Mouse (Mus musculus): ENCODE data around the gene Cel.

Cel gene

DNA sequence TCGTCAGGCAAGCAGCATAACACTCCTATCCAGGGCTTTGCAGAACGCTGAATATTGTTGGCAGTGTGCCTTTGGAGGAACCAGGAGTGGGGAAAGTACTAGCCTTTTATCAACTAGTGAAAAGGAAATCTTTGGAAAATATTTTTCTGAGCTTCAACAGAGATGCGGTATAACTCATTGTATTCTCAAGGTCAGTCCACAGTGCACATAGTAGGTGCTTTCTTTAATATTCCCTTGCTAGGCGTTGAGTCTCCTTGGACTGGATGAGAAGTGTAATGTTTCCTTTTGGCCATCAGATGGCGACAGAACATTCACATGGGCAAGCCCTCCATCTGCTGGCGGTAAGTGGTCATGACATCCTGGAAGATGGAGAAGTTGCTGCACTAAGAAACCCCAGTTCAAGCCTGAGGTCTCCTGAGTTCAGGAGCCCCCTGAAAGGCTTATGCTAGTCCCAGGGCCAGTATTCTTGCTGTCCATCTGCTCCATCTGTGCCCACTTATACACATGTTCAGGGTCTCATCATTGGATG lies 21.9 kb upstream of the Cel start:
- peak; percentile 82 for DNase-seq (ENCODE audit: low read depth, low spot score)

DNA sequence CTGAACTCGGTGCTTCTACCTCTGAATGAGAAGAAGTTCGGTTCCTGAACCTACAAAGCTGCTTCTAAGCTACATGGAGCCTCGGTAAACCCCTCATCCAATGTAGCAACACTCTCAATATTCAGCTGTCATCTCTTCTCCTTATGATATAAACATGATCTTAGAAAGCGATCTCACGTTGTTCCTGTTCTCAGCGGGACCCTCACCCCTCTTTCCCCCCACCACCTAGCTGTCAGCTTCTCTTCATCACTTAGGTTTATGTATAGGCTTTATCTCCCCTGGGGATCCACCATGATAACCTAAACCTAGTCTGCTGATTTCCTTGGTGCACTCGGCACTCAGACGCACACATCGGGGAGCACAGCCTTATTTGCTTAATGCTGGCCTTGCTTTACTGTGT lies 20.4 kb upstream of the Cel start, which contains the start of gene Gtf3c5:
TSS of gene Gtf3c5 (minus strand) at position 101 of the 400 bp plus-strand sequence.
- DNase-seq (ENCODE audit: low read depth, low spot score): no peak

DNA sequence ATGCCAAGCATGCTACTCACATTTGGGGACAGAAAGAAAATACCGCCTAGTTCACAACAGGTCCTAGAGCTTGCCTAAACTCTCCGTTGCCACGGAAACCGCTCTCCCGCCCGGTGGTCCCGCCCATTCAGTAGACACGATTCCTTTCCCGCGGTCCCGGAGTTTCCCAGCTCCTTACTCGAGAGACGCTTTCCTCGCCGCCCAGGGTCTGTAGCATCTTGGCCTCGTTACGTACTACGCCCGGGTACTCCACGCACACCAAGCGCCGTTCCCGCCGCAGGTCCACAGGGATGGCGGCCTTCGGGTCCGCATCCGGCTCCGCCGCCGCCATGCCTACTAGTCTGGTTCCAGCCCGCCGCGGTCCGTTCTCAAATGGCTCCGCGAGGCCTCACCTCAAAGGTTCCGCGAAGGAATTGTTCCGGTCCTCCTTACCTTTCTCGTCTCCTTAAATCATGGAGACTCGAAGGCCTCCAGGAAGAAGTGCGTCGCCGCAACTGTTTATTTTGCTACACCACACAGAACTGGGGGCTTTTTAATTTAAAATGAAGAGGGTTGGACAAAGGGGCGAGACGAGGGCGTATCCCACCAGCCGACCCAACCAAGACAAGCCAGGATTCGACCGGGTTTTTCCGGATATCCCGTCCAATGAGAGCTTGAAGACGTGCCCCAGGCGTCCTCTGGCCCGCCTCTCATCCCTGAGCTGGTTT lies 19.6 kb upstream of the Cel start:
- peak; percentile 87 for DNase-seq (ENCODE audit: low read depth, low spot score)

DNA sequence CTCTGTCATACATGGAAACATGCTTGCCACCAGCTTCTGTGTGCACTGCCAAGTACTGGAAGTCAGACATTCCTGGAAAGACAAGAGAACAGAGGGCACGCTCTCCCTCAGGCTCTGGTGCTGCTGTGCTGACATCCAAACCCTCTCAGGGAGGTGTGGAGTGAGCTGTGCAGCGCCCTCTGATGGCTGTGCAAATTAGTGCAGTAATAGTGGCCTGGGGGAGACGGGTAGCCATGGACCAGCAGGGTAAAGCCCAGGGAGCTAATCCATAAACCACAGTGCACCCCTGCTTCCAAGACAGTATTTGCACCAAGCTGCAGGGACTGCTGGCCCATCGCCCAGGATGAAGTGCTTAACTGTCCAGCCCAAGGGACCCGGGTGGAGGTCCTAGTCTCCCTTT lies 14.8 kb upstream of the Cel start:
- DNase-seq (ENCODE audit: low read depth, low spot score): no peak

DNA sequence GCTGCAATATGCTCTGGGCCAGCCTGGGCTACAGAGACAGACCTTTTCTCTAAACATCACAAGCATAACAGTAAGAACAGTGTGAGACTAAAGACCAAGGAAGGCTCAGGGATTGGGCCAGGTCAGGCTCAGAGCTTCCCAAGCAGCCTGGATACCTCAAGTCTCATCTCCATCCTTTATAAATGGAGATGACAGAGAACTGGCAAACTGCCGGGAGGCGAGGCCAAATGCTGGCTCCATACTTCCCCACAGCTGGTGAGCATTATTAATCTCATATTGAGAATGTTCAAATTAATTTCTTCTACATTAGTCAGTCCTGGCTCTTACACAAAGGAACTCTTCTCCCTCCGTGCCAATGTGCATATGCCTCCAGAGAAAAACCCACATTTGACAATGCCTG lies 13.6 kb upstream of the Cel start:
- DNase-seq (ENCODE audit: low read depth, low spot score): no peak

DNA sequence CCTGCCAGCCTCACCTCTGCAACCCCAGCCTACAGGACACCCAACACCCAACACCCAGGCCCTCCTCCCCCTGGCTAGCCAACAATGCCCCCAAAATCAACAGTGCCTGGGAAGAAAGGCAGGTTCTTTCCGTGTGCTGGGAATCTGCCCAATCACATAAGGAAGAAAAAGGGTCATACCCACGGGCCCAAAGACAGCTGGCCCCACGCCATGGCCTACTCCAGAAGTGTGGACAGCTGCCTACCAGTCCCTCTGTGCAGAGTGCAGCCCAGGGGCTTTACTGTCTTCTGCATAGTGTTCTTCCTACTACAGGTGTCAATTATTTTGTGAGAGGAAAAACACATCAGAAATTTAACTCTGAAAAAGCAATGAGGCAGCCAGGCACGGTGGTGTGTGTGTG lies 12.1 kb upstream of the Cel start:
- no peak for DNase-seq (ENCODE audit: low read depth, low spot score)

DNA sequence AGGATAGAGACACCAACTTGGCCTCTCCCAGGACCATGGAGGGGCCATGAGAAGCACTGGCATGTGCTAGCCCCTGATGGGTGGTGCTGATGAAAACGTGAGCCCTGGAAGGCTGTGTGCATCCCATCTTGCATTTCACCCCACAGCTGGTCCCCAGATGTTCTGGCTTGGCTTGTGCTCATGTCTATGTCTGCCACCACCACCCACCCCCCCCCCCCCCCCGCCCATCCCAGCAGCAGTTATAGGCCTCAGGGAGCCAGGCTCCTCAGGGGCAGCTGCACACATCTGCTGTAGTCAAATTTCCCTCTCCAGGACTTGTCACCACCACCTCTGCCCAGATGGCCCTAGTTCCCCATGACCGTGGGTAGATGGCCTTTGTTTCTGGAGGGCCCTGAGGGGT lies 6.7 kb upstream of the Cel start:
- DNase-seq (ENCODE audit: low read depth, low spot score): no peak

DNA sequence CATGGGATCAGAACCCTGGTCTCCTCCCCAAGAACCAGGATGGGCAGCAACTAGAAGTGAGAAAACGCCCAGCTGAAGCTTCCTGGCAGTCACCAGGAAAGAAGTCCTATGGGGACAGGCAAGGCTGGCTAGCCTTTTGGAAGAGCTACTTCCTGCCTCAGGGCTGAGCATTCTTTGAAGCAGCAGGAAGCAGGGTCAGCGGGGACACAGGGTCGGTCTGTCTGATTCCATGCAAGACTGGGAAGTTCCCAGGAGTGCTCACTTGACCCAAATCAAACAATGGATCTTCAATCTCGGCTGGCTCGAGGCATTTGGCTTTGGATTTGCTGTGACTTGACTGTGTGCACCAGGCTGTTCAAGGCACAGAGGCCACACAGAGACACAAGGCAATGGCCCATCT lies 3.3 kb upstream of the Cel start:
- DNase-seq (ENCODE audit: low read depth, low spot score): no peak

DNA sequence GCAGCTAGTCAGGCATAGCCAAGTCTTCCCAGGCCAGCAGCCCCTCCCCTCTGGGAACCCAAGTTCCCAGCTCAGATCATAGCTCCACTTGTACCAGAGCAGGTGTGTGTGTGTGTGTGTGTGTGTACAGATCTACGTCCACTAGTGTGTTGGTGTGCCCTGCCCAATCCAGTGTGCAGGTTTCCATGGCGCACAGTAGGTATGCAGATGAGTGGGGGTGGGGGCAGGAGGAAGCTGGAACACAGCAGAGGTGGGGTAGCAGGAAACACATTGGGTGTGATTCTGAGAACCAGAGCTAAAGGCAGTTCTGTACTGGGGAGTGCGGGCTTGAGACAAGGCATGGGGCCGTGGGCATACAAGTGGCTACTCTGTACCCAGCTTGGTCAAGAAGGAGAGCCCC lies 1.2 kb upstream of the Cel start:
- DNase-seq (ENCODE audit: low read depth, low spot score): no peak

DNA sequence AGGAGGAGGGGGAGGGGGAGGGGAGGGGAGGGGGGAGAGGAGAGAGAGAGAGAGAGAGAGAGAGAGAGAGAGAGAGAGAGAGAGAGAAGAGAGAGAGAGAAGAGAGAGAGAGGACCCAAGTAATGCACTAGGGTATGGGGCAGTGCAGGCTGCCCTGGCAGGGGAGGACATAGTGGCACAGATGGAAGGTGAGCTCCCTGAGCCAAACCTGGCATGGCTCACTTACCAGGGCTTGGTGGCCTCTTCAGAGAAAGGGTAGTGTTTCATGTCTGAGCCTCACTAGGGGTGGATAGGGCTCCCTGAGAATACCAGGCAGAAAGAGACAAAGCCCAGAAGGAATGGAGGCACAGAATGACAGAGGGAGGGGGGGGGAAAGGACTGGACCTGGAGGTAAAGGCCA lies 627 bp upstream of the Cel start:
- no peak for DNase-seq (ENCODE audit: low read depth, low spot score)

DNA sequence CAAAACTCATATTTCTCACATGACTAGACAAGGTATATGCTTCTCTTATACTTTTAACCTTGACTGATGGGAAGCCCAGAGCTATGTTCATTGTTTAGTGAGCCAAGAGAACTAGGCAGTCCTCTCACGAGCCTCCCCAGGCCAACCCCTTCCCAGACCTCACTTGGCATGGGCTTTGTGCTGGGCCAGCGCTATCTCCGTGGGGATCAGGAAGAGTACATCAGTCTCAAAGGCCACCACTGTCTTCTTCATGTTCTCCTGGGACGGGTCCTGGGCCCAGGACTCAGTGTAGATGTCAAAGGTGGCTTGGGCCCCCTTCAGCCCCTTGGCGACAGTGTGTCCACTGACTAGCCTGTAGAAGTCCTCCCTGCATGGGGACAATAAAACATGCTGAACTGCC lies 5.8 kb downstream of the Cel start:
- no peak for DNase-seq (ENCODE audit: low read depth, low spot score)

DNA sequence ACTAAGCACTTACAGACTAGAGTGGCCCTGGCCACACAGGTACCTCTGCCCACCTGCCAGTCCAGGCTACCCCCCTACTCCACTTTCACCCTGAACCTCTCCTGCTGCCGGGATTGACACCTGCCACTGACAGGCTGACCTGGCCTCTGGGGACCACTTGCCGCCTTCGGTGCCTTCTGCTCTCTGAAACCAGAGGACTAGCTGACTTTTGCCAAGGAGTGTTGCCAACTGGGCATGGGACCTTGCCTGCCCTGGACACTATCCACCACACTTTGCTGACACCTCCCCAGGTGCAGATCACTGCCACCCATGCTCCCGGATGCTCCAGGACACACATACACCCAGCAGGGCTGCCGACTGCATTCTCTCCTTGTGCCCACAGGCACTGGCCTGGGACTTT lies 10.9 kb downstream of the Cel start:
- DNase-seq (ENCODE audit: low read depth, low spot score): no peak

DNA sequence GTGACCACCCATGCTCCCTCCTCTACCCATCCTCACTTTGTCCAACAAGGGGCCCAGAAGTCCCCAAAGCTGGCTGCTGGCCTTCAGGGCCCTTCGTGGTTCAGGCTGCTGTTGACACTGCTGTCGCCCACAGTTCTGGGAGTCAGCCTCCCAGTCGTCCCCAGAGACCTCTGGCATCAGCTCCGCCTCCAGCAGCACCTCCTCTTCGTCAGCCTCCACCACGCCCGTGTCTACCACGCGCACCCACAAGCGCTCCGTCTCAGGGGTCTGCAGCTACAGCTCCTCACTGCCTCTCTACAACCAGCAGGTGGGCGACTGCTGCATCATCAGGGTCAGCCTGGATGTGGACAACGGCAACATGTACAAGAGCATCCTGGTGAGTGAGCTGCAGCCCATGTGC lies 14.0 kb downstream of the Cel start:
- no peak for DNase-seq (ENCODE audit: low read depth, low spot score)

DNA sequence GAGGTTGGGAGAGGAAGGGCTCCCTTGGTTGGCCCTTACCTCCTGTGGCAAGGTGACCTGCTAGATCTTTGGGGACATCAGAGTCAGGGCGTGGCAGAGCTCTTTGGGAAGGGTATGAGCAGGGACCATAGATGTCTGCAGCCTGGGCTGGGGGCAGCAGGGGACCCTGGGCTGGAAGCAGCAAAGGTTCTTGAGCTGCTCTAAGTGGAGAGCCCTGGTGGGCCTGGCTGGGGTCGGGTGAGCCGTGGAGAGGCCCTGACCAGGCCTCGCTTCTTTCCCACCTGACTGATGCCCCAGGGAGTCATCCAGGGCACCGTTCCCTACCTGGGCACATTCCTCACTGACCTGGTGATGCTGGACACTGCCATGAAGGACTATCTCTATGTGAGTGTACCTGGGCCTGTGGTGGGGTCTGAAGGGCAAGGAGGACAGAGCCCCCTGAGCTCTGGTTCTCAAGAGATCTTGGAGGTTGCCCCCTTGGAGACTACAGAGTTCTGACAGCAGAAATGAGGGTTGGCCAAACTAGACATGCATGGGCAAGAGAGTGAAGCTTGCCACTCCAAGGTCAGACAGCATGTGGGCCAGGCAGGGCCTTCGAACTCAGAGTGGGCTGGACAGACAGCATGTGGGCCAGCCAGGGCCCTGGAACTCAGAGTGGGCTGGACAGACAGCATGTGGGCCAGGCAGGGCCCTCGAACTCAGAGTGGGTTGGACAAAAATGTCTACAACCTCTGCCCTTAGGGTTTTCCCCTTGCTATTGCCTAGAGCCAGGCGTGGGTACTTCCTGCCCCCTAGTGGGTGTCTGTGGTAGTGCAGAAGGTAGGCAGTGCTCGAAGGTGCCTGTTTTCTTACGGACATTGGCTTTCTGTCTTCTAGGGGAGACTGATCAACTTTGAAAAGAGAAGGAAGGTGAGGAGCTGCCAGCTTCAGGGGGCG lies 15.7 kb downstream of the Cel start:
- DNase-seq (ENCODE audit: low read depth, low spot score): peak; percentile 76

DNA sequence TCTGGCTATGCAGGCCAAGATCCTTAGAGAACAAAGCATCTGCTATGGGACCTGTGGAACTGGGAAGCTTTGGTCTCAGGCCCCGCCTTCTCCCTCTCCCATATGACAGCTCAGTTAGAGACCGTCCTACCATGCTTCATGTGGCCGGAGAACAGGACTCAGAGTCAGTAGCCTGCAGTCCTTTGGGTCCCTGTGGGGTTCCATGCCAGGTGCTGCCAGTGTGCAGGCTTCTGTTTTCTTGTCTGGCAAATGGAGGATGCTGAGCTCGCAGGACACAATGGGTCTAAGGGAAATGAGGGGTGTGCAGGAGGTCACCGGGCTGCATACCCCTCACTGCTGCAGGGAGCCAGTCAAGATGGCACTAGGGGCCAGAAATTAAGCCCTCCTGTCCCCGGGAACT lies 16.6 kb downstream of the Cel start:
- no peak for DNase-seq (ENCODE audit: low read depth, low spot score)

DNA sequence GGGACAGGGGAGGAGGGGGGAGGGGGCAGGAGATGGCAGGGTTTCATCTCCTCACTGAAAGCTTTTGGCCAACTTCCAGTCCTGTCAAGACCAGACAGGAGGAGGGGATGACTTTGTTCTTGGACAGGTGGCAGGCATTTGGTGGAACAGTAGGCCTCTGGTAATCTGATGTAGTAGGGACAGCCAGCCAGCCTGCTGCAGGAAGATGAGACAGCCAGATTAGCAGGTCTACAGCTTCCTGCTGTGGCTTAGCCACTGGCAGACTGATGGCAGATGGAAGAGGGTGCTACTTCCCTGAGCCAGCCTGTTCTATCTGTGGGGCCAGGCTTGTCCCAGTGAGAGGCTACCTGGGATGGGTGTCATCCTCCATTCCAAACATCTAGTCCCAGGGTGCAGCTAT lies 17.2 kb downstream of the Cel start:
- peak; percentile 69 for DNase-seq (ENCODE audit: low read depth, low spot score)

DNA sequence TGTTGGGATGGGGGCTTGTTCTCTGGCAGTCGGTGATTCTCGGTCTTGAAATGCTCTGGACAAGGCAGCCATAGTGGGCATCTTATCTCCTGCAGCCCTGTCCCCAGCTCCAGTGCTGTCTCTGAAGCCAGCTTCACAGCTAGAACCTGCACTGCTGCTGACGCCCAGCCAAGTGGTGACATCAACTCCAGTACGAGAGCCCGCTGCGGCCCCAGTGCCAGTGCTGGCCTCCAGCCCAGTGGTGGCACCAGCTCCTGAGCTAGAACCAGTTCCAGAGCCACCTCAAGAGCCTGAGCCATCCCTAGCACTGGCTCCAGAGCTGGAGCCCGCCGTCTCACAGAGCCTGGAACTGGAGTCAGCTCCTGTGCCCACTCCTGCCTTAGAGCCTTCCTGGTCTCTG lies 19.3 kb downstream of the Cel start:
- DNase-seq (ENCODE audit: low read depth, low spot score): no peak

DNA sequence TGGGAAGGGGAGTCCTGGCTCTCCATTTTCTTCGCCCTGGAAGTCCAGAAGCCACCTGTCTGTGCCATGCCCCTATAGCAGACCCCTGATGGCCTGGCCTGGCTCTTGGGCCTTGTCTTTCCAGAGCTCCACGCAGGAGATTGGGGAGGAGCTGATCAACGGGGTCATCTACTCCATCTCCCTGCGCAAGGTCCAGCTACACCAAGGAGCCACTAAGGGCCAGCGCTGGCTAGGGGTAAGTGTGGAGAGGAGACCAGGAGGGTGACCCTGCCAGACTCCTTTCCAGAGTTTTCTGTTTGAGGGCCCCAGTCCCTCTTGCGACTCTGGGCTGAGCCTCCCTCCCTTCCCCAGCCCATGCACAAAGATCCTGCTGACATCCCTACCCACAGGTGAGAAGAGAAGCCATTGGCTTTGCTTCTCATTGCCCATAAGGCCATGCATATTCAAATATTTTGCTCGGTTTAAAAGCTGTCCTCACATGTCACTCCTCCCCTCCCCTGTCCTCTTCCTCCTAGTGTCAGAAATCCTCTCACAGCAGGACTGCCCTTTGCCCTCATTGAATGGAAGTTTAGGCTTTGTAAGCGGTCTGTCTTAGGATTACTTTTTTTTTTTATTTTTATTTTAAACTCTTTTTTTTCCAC lies 22.5 kb downstream of the Cel start:
- no peak for DNase-seq (ENCODE audit: low read depth, low spot score)

DNA sequence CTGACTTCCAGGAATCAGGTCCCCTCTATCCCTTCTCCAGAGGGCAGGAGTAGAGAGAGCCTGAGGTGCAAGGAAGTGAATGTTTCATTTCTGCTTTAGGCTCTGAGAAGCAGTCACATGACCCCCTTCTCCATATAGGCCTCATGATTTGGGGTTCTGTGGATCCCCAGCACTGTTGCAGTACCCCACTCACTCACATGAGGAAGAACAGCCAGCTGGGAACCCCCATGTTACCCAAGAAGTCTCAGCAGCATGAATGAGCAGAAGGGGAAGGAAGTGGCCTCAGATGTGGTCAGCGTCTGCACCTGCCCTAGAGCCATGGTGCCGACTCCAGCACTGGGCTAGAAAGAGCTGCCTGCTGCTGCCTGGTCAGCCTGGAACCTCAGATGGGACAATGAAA lies 23.3 kb downstream of the Cel start:
- DNase-seq (ENCODE audit: low read depth, low spot score): no peak

DNA sequence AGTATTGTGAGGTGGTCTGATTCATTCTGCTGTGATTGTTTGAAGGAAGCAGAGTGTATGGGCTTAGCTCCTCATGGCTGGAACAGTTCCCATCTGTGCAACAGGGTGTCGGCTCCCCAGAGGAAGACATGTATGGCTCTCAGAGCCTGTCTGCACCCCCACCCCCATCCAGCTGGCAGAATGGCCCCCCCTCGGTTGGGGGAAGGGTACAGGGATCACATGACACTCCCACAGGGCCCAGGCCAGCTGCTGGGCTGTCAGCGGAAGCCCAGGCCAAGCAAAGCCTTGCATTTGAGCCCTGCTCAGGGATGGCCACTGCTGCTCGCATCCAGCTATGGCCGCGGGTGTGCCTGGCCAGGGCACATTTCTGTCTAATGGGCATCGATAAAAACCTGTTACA lies 24.0 kb downstream of the Cel start:
- DNase-seq (ENCODE audit: low read depth, low spot score): peak; percentile 68

DNA sequence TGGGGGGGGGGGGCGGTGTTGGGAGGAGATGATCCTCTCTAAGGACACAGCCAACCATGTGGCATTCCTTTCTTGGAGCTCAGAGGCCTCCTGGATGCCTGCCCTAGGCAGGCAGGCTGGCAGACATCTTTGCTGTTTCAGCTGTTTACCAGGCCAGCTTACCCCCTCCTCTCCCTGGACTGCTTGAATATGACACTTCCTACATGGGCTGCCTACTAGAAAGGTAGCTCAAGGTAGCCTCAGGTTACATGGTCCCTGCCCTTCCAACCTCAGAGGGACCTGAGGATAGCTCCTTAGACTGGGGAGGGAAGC lies 24.4 kb downstream of the Cel start:
- no peak for DNase-seq (ENCODE audit: low read depth, low spot score)

DNA sequence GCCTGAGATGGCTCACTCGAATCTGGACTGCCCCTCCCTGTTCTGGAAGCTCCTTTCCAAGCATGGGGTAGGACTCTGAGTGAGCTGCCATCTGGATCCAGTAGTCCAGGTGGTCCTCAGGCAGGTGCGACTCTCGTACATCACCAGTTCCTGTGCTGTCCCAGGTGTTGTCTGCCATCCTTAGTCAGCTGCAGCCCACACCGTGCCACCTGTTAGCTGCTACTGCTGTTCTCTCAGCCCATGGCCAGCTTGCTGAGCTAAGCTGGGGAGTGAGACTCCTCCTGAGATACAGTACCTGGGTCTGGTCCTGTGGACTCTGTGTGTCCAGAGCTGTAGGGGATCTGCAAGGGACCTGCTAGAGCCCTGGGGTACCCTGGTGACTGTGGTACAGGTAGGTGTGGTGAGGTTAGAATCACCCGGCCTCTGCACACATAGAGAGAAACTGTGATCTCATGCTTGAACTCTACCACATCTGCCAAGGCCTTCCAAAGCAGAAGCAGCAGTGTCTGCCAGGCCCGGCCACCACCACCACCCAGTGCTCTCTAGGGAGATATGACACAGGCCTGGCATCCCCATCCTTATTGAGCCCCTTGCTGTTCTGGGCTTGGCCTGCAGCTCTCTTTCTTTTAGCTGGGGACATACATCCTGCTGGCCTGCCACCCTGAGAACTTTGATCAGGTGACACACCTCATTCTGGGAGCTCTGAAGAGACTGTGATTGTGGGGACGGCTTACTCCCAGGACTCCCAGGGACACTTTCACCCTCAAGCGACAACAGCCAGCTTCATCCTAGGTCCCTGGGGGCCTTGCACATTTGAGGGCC lies 25.0 kb downstream of the Cel start:
- no peak for DNase-seq (ENCODE audit: low read depth, low spot score)

Measured in retina, postnatal 7 days (tissue).